Mouse (Mus musculus) ES-E14 (cell line): ENCODE results near the gene Cped1.

Experiments
- CHD2 ChIP-seq: IDR thresholded peaks from 2 replicates; pipeline ENCODE4 v1.6.1; 2014; ENCODE audit warnings: mild to moderate bottlenecking, low read depth, low read length, inconsistent platforms
- MAFK ChIP-seq: IDR thresholded peaks from 2 replicates; pipeline ENCODE4 v1.6.1; 2014; ENCODE audit warnings: mild to moderate bottlenecking, low read depth, low read length, inconsistent platforms; ENCODE audit not compliant: insufficient read depth
- ZC3H11A ChIP-seq: IDR thresholded peaks from 2 replicates; pipeline ENCODE4 v1.6.1; 2012; ENCODE audit warnings: low read depth, mild to moderate bottlenecking, inconsistent platforms, low read length, borderline replicate concordance
- ZNF384 ChIP-seq: IDR thresholded peaks from 2 replicates; pipeline ENCODE4 v1.6.1; 2012; ENCODE audit warnings: low read depth, low read length, inconsistent platforms

DNA sequence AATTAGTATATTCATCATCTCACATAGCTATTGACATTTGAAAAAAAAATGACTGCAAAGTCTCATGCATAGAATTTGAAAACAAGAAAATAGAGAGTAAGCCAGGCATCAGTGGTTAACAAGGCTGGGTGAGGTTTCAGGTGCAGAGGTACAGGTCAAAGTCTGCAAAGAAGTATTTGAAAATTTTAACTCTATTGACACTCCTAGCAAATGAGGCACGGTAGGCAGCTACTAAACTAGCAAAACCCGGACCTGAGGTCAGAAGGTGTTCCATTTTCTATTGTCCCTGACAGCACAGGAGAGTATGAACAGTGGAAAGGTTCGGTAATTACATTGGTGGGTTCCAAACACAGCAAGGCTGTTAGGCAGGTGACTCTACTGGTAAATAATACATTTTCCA is 212.9 kb downstream of the Cped1 start:
- TF ChIP-seq ZC3H11A (no peak), CHD2 (no peak), ZNF384 (no peak), MAFK (no peak)
